9 mouse cellular contexts compared by ENCODE assay signal in genomic region chr5:148451811-148452210, GRCm38 (mm10). TPM values are rescaled to one million over a fixed set of nuclear protein-coding genes. Genes with fewer than 3 reads are reported as not detected.
DNase-seq lines count a peak whose midpoint lies in the region; ATAC-seq and TF ChIP-seq lines count a peak whose summit lies in the region.
"Had no signal": no experiment of that assay in that cellular context is flagged by ENCODE, and none has a peak within 500 bp of the region (broad histone marks: within the 10 kb centered on the region; RNA-seq: fewer than 3 reads in every experiment).

No protein-coding gene starts in this region.

- peak; percentile 91 for TF ChIP-seq CTCF in gastrocnemius, adult 2 months (IDR thresholded peaks at IDR 0.05)
- peak; percentile 80 for TF ChIP-seq CTCF in cortical plate, adult 2 months (IDR thresholded peaks at IDR 0.05; ENCODE audit: extremely low read depth, insufficient read depth, low read length)
- TF ChIP-seq CTCF in stomach, postnatal 0 days (IDR thresholded peaks at IDR 0.05; ENCODE audit: low read depth) = peak; percentile 91

- no peak overlapping the region for H3K4me2 ChIP-seq in stomach, postnatal 0 days (replicated peaks; ENCODE audit: low read depth)
- H3K4me2 ChIP-seq: limb, embryonic 15.5 days had no signal

- no peak overlapping the region for H3K9ac ChIP-seq in stomach, postnatal 0 days (ENCODE audit: low read length)
- H3K9ac ChIP-seq: limb, embryonic 15.5 days had no signal

- peak; percentile 71 for ATAC-seq in megakaryocyte progenitor cell, adult 5-6 weeks (replicated peaks; ENCODE audit: poor library complexity)
- ATAC-seq in stomach, postnatal 0 days (ENCODE audit: low FRiP score, low TSS enrichment) = no peak

- TF ChIP-seq EP300 in stomach, postnatal 0 days (optimal IDR thresholded peaks at IDR 0.05) = no peak

- intact Hi-C loops in gastrocnemius, adult 2 months (cut with DNase I) = loop anchor here (1.0 to 5.0 kb wide), 2 partner anchors 120 to 340 kb away; no protein-coding TSS in a partner anchor

- WGBS in stomach, postnatal 0 days = 33% methylated on average over 7 of the region's 7 CpGs

- peaks cover 2% of the 10 kb centered on the region; the same call in 1 of the 2 replicates for H3K4me1 ChIP-seq in cortical plate, adult 2 months (ENCODE audit: control insufficient read depth, insufficient read depth, low read length)
- H3K4me1 ChIP-seq in stomach, postnatal 0 days (replicated peaks; ENCODE audit: control insufficient read depth, insufficient read depth) = no peaks in the 10 kb centered on the region; the same call in 1 of the 2 replicates

- no peak overlapping the region for H3K27ac ChIP-seq in gastrocnemius, adult 2 months
- no peak overlapping the region for H3K27ac ChIP-seq in cortical plate, adult 2 months (ENCODE audit: insufficient read depth, low read length)
- no peak overlapping the region for H3K27ac ChIP-seq in stomach, postnatal 0 days (replicated peaks)
- H3K27ac ChIP-seq: limb, embryonic 15.5 days had no signal

- no peaks in the 10 kb centered on the region for H3K9me3 ChIP-seq in stomach, postnatal 0 days (ENCODE audit: control insufficient read depth, low read length)
- H3K9me3 ChIP-seq: limb, embryonic 15.5 days had no signal

- peak; percentile 51 for DNase-seq in gastrocnemius, adult 2 months
- no peak for DNase-seq in gastrocnemius, postnatal 25 days
- DNase-seq in A20 (ENCODE audit: low read depth, low spot score) (peak; percentile 72), adipocyte (ENCODE audit: low spot score) (peak; percentile 84)
- peak; percentile 43 for DNase-seq in kidney, postnatal 14 days
- DNase-seq in stomach, postnatal 0 days (ENCODE audit: low spot score) = peak; percentile 66

- no peaks in the 10 kb centered on the region for H3K27me3 ChIP-seq in stomach, postnatal 0 days (ENCODE audit: control insufficient read depth, insufficient read depth, low read length)
- H3K27me3 ChIP-seq: limb, embryonic 15.5 days had no signal

- TF ChIP-seq POLR2A in cortical plate, adult 2 months (IDR thresholded peaks at IDR 0.05; ENCODE audit: extremely low read depth, insufficient read depth, low read length) = no peak

- H3K36me3 ChIP-seq in stomach, postnatal 0 days (ENCODE audit: control insufficient read depth, insufficient read depth, low read length) = no peaks in the 10 kb centered on the region
- H3K36me3 ChIP-seq: limb, embryonic 15.5 days had no signal

- H3K4me3 ChIP-seq in gastrocnemius, adult 2 months = no peak overlapping the region
- H3K4me3 ChIP-seq in cortical plate, adult 2 months (ENCODE audit: insufficient read depth, low read length) = no peak overlapping the region
- H3K4me3 ChIP-seq in stomach, postnatal 0 days (ENCODE audit: low read depth, low read length) = no peak overlapping the region
- H3K4me3 ChIP-seq: limb, embryonic 15.5 days had no signal

RNA-seq across cellular contexts. Expression of gene Slc7a1, which starts 52.1 kb away (rescaled TPM):
- 1 to 10 TPM; 2.4 to 3.0 TPM for total RNA-seq in gastrocnemius, adult 2 months (2021)
- 1 to 10 TPM; 2.9 to 3.1 TPM for total RNA-seq in gastrocnemius, postnatal 25 days (2021)
- 9.3 and 10.2 TPM in 2 replicates for polyA plus RNA-seq in cortical plate, adult 2 months (2012; rRNA removed)
- 36.0 and 37.7 TPM in 2 replicates for total RNA-seq in megakaryocyte progenitor cell, adult 5-6 weeks (2015)
- 14.9 and 15.3 TPM in 2 replicates for total RNA-seq in megakaryocyte progenitor cell, adult 5-6 weeks (2017)
- 17.8 and 20.9 TPM in 2 replicates for polyA plus RNA-seq in stomach, postnatal 0 days (2015; fragmentation: Nextera tagmentation; extraction: Ambion mirVana)
